Mouse (Mus musculus) C2C12 (cell line): ENCODE results near the gene Slc35a3. TPM values are rescaled to one million over a fixed set of nuclear protein-coding genes. Genes with fewer than 3 reads are reported as not detected.

Experiments used
- H3K27me3 ChIP-seq: one replicate; pipeline ENCODE4 v1.6.1; 2011; ENCODE audit not compliant: control insufficient read depth, insufficient read depth, insufficient read length
- H3K36me3 ChIP-seq: one replicate; pipeline ENCODE4 v1.6.1; 2011; ENCODE audit not compliant: control insufficient read depth, insufficient read depth
- H3K4me3 ChIP-seq: one replicate; pipeline ENCODE4 v1.5.1; 2011; ENCODE audit warnings: mild to moderate bottlenecking, control low read depth; ENCODE audit not compliant: poor library complexity, insufficient read depth, severe bottlenecking
- H3K79me2 ChIP-seq: one replicate; pipeline ENCODE4 v1.6.1; 2011; ENCODE audit not compliant: control insufficient read depth, insufficient read depth
- H3K79me3 ChIP-seq: one replicate; pipeline ENCODE4 v1.6.1; 2011; ENCODE audit warnings: low read depth, control low read depth
- H3ac ChIP-seq: one replicate; pipeline ENCODE3; 2011; ENCODE audit warnings: low read depth; ENCODE audit not compliant: control insufficient read depth, insufficient read length
- CEBPB ChIP-seq: IDR thresholded peaks from one replicate; pipeline ENCODE4 v1.6.1; 2011; ENCODE audit warnings: low read depth, mild to moderate bottlenecking, control low read depth, moderate library complexity
- CTCF ChIP-seq: IDR thresholded peaks from one replicate; pipeline ENCODE4 v1.5.1; 2011; ENCODE audit not compliant: control insufficient read depth, insufficient read depth, insufficient read length
- FOSL1 ChIP-seq: IDR thresholded peaks from one replicate; pipeline ENCODE4 v1.8.0; 2011; ENCODE audit warnings: mild to moderate bottlenecking, low read length; ENCODE audit not compliant: poor library complexity, insufficient read depth, severe bottlenecking
- MAX ChIP-seq: IDR thresholded peaks from one replicate; pipeline ENCODE4 v1.6.1; 2011; ENCODE audit warnings: mild to moderate bottlenecking, control low read depth
- MYOD1 ChIP-seq: IDR thresholded peaks from one replicate; pipeline ENCODE4 v1.6.1; 2011; ENCODE audit warnings: low read depth; ENCODE audit not compliant: control insufficient read depth, insufficient read length
- MYOG ChIP-seq: IDR thresholded peaks from one replicate; pipeline ENCODE4 v1.6.1; 2011; ENCODE audit not compliant: control insufficient read depth, insufficient read length; ENCODE audit errors: extremely low read depth
- USF1 ChIP-seq: IDR thresholded peaks from one replicate; pipeline ENCODE4 v1.6.1; 2011; ENCODE audit warnings: low read depth, mild to moderate bottlenecking, control low read depth, moderate library complexity
- polyA plus RNA-seq: library from polyadenylated mRNA; unstranded; fragments of >200 nt; fragmentation: generic; extraction: Trizol; gene quantifications from one replicate; pipeline ENCODE4 v1.2.1, GENCODE M21; 2012; ENCODE audit warnings: missing spikeins

The Slc35a3 gene
- polyA plus RNA-seq, 1 experiment: 4.2 TPM

- no peak overlapping the region for H3K4me3 ChIP-seq
- peaks cover 49% of the 10 kb centered on the region for H3K36me3 ChIP-seq
- no peaks in the 10 kb centered on the region for H3K79me2 ChIP-seq
- TF ChIP-seq CEBPB (no peak), MYOG (no peak), MYOD1 (no peak), MAX (no peak), FOSL1 (no peak), USF1 (no peak), CTCF (no peak)
- H3K79me3 ChIP-seq: peaks cover 2% of the 10 kb centered on the region
- no peaks in the 10 kb centered on the region for H3K27me3 ChIP-seq
- H3ac ChIP-seq: no peak overlapping the region
Observed at GRCm38 (mm10) chr3:116640024-116640423, 72.6 kb downstream of the Slc35a3 start.

GRCm38 (mm10) chr3:116638572-116638971 is 74.1 kb downstream of the Slc35a3 start:
- H3K36me3 ChIP-seq: peaks cover 60% of the 10 kb centered on the region
- no peak overlapping the region for H3K4me3 ChIP-seq
- no peaks in the 10 kb centered on the region for H3K27me3 ChIP-seq
- H3ac ChIP-seq: no peak overlapping the region
- H3K79me3 ChIP-seq: peaks cover 2% of the 10 kb centered on the region
- TF ChIP-seq CTCF (no peak), CEBPB (no peak), MAX (no peak), MYOG (no peak), MYOD1 (no peak)
- no peaks in the 10 kb centered on the region for H3K79me2 ChIP-seq

GRCm38 (mm10) chr3:116637693-116638476 is 74.7 kb downstream of the Slc35a3 start:
- peaks cover 66% of the 10 kb centered on the region for H3K36me3 ChIP-seq
- H3K27me3 ChIP-seq: no peaks in the 10 kb centered on the region
- no peak overlapping the region for H3ac ChIP-seq
- no peaks in the 10 kb centered on the region for H3K79me2 ChIP-seq
- H3K4me3 ChIP-seq: no peak overlapping the region
- no peak for TF ChIP-seq MYOD1
- TF ChIP-seq CTCF: no peak
- TF ChIP-seq FOSL1: no peak
- no peak for TF ChIP-seq MAX
- peaks cover 2% of the 10 kb centered on the region for H3K79me3 ChIP-seq

- Histone ChIP-seq H3ac (no peak overlapping the region), H3K4me3 (no peak overlapping the region), H3K79me3 (no peaks in the 10 kb centered on the region), H3K79me2 (no peaks in the 10 kb centered on the region), H3K27me3 (no peaks in the 10 kb centered on the region), H3K36me3 (peaks cover 64% of the 10 kb centered on the region)
- no peak for TF ChIP-seq FOSL1
- no peak for TF ChIP-seq USF1
- no peak for TF ChIP-seq CTCF
- TF ChIP-seq MYOG: no peak
- TF ChIP-seq CEBPB: no peak
- TF ChIP-seq MAX: no peak
- TF ChIP-seq MYOD1: no peak
Observed at GRCm38 (mm10) chr3:116635799-116636198, 76.8 kb downstream of the Slc35a3 start.

GRCm38 (mm10) chr3:116634853-116635252 is 77.8 kb downstream of the Slc35a3 start:
- Histone ChIP-seq H3K36me3 (peaks cover 63% of the 10 kb centered on the region), H3K79me2 (no peaks in the 10 kb centered on the region), H3K79me3 (no peaks in the 10 kb centered on the region), H3K27me3 (no peaks in the 10 kb centered on the region), H3K4me3 (no peak overlapping the region), H3ac (no peak overlapping the region)
- no peak for TF ChIP-seq MYOD1
- no peak for TF ChIP-seq CEBPB
- TF ChIP-seq MAX: no peak
- TF ChIP-seq CTCF: no peak
- no peak for TF ChIP-seq FOSL1

GRCm38 (mm10) chr3:116634091-116634490 is 78.5 kb downstream of the Slc35a3 start:
- Histone ChIP-seq H3K79me2 (no peaks in the 10 kb centered on the region), H3K27me3 (no peaks in the 10 kb centered on the region), H3ac (no peak overlapping the region), H3K36me3 (peaks cover 57% of the 10 kb centered on the region), H3K79me3 (no peaks in the 10 kb centered on the region), H3K4me3 (no peak overlapping the region)
- TF ChIP-seq MYOG (no peak), MYOD1 (no peak), MAX (no peak), CEBPB (no peak), USF1 (no peak)
